In genomic region chr5:122880241-122880980, GRCm38 (mm10) we compare ENCODE assay signal across 14 mouse cellular contexts. TPM values are rescaled to one million over a fixed set of nuclear protein-coding genes. Genes with fewer than 3 reads are reported as not detected.
DNase-seq lines count a peak whose midpoint lies in the region; ATAC-seq and TF ChIP-seq lines count a peak whose summit lies in the region.
"Had no signal": no experiment of that assay in that cellular context is flagged by ENCODE, and none has a peak within 500 bp of the region (broad histone marks: within the 10 kb centered on the region; RNA-seq: fewer than 3 reads in every experiment).

No protein-coding gene starts in this region.

- ATAC-seq in forebrain, embryonic 13.5 days = no peak
- no peak for ATAC-seq in forebrain, embryonic 14.5 days
- ATAC-seq in kidney, postnatal 0 days (replicated peaks; ENCODE audit: low FRiP score, low read depth) = 0 out of 2 replicates have a peak, but pooled peaks have one; percentile 22

- intact Hi-C loops in gastrocnemius, postnatal 14 days (cut with DNase I; ENCODE audit: low total_unique reads) = no loop called here

- TF ChIP-seq CTCF in kidney, postnatal 0 days (IDR thresholded peaks at IDR 0.05; ENCODE audit: low read depth) = no peak
- no peak for TF ChIP-seq CTCF in E14TG2a.4 (conservative IDR thresholded peaks at IDR 0.05; ENCODE audit: low read length)

- H3K4me2 ChIP-seq in forebrain, embryonic 13.5 days = no peak overlapping the region
- no peak overlapping the region for H3K4me2 ChIP-seq in forebrain, embryonic 14.5 days (ENCODE audit: low read length)
- H3K4me2 ChIP-seq in kidney, postnatal 0 days (ENCODE audit: low read length) = no peak overlapping the region
- H3K4me2 ChIP-seq: forebrain, embryonic 15.5 days; heart, embryonic 12.5 days; hindbrain, embryonic 13.5 days; intestine, embryonic 15.5 days had no signal

- no peak for DNase-seq in forebrain, embryonic 14.5 days (ENCODE audit: low spot score)
- no peak for DNase-seq in kidney, postnatal 0 days (ENCODE audit: low spot score)
- no peak for DNase-seq in kidney, postnatal 14 days
- DNase-seq in ZHBTc4 (ENCODE audit: low read depth, low spot score) = peak; percentile 51
- DNase-seq in gastrocnemius, postnatal 14 days = no peak

- no peaks in the 10 kb centered on the region for H3K27me3 ChIP-seq in forebrain, embryonic 13.5 days
- no peaks in the 10 kb centered on the region for H3K27me3 ChIP-seq in forebrain, embryonic 14.5 days (replicated peaks; ENCODE audit: control insufficient read depth, insufficient read depth, low read length)
- no peaks in the 10 kb centered on the region for H3K27me3 ChIP-seq in kidney, postnatal 0 days (ENCODE audit: insufficient read depth, low read length)
- no peaks in the 10 kb centered on the region for H3K27me3 ChIP-seq in E14TG2a.4 (ENCODE audit: insufficient read depth, low read length)
- H3K27me3 ChIP-seq: forebrain, embryonic 15.5 days; heart, embryonic 12.5 days; hindbrain, embryonic 13.5 days; intestine, embryonic 15.5 days had no signal

- 0 out of 2 replicates have a peak overlapping the region, but pooled peaks have one; percentile 3 for H3K9ac ChIP-seq in forebrain, embryonic 13.5 days
- no peak overlapping the region for H3K9ac ChIP-seq in forebrain, embryonic 14.5 days (ENCODE audit: low read length)
- H3K9ac ChIP-seq in kidney, postnatal 0 days (ENCODE audit: low read depth, low read length) = no peak overlapping the region
- H3K9ac ChIP-seq: forebrain, embryonic 15.5 days; heart, embryonic 12.5 days; hindbrain, embryonic 13.5 days; intestine, embryonic 15.5 days had no signal

- peaks cover 69% of the 10 kb centered on the region for H3K36me3 ChIP-seq in forebrain, embryonic 13.5 days (ENCODE audit: poor library complexity, severe bottlenecking)
- peaks cover 73% of the 10 kb centered on the region for H3K36me3 ChIP-seq in forebrain, embryonic 14.5 days (ENCODE audit: control insufficient read depth, insufficient read depth, low read length)
- H3K36me3 ChIP-seq in kidney, postnatal 0 days (ENCODE audit: insufficient read depth, low read length) = peaks cover 25% of the 10 kb centered on the region
- H3K36me3 ChIP-seq in E14TG2a.4 (ENCODE audit: insufficient read depth, low read length) = peaks cover 85% of the 10 kb centered on the region

- H3K27ac ChIP-seq in forebrain, embryonic 13.5 days = no peak overlapping the region
- no peak overlapping the region for H3K27ac ChIP-seq in forebrain, embryonic 14.5 days (ENCODE audit: low read depth, low read length)
- H3K27ac ChIP-seq in kidney, postnatal 0 days = no peak overlapping the region
- H3K27ac ChIP-seq: embryonic facial prominence, embryonic 10.5 days; forebrain, embryonic 15.5 days; heart, adult 2 months; hindbrain, embryonic 13.5 days; intestine, embryonic 15.5 days had no signal

- no peaks in the 10 kb centered on the region for H3K9me3 ChIP-seq in forebrain, embryonic 13.5 days (replicated peaks)
- no peaks in the 10 kb centered on the region for H3K9me3 ChIP-seq in forebrain, embryonic 14.5 days (replicated peaks; ENCODE audit: control insufficient read depth, low read length)
- no peaks in the 10 kb centered on the region for H3K9me3 ChIP-seq in kidney, postnatal 0 days (replicated peaks; ENCODE audit: low read length)
- no peaks in the 10 kb centered on the region for H3K9me3 ChIP-seq in E14TG2a.4 (ENCODE audit: low read length)
- H3K9me3 ChIP-seq: embryonic facial prominence, embryonic 10.5 days; forebrain, embryonic 15.5 days; G1E; heart, embryonic 12.5 days; hindbrain, embryonic 13.5 days; intestine, embryonic 15.5 days had no signal

- WGBS in forebrain, embryonic 13.5 days = 94% methylated on average over 37 of the region's 37 CpGs
- 94% methylated on average over 37 of the region's 37 CpGs for WGBS in forebrain, embryonic 14.5 days
- 85% methylated on average over 37 of the region's 37 CpGs for WGBS in kidney, postnatal 0 days

- H3K4me3 ChIP-seq in forebrain, embryonic 13.5 days = no peak overlapping the region
- no peak overlapping the region for H3K4me3 ChIP-seq in forebrain, embryonic 14.5 days (ENCODE audit: low read depth, low read length)
- H3K4me3 ChIP-seq in kidney, postnatal 0 days (replicated peaks; ENCODE audit: low read depth, low read length) = no peak overlapping the region
- H3K4me3 ChIP-seq in E14TG2a.4 (replicated peaks; ENCODE audit: low read length) = peak overlapping the region; percentile 69
- H3K4me3 ChIP-seq: embryonic facial prominence, embryonic 10.5 days; forebrain, embryonic 15.5 days; heart, adult 2 months; heart, embryonic 12.5 days; hindbrain, embryonic 13.5 days; intestine, embryonic 15.5 days had no signal

- H3K4me1 ChIP-seq in forebrain, embryonic 13.5 days = 0 out of 2 replicates have a peak, but pooled peaks cover 4% of the 10 kb centered on the region
- no peaks in the 10 kb centered on the region for H3K4me1 ChIP-seq in forebrain, embryonic 14.5 days (ENCODE audit: control insufficient read depth, insufficient read depth, low read length)
- peaks cover 15% of the 10 kb centered on the region; the same call in 1 of the 2 replicates for H3K4me1 ChIP-seq in kidney, postnatal 0 days (replicated peaks; ENCODE audit: insufficient read depth, low read length)
- peaks cover 49% of the 10 kb centered on the region for H3K4me1 ChIP-seq in E14TG2a.4 (replicated peaks; ENCODE audit: low read depth, low read length)
- H3K4me1 ChIP-seq: embryonic facial prominence, embryonic 10.5 days had no signal

RNA-seq across cellular contexts. Expression of gene Rnf34, which starts 30.6 kb away (rescaled TPM):
- polyA plus RNA-seq in forebrain, embryonic 13.5 days (2015; fragmentation: Nextera tagmentation; extraction: Ambion mirVana) = 51.9 and 56.0 TPM in 2 replicates
- 48.9 and 54.3 TPM in 2 replicates for polyA plus RNA-seq in forebrain, embryonic 14.5 days (2014; fragmentation: Nextera tagmentation; extraction: Ambion mirVana)
- 33.3 and 33.9 TPM in 2 replicates for polyA plus RNA-seq in kidney, postnatal 0 days (2015; fragmentation: Nextera tagmentation; extraction: Ambion mirVana)
- total RNA-seq in gastrocnemius, postnatal 14 days (2021) = 10 to 100 TPM; 14.9 to 17.6 TPM

RNA-seq across cellular contexts. Expression of gene Anapc5, which starts 59.3 kb away (rescaled TPM):
- 552 and 565 TPM in 2 replicates for polyA plus RNA-seq in forebrain, embryonic 13.5 days (2015; fragmentation: Nextera tagmentation; extraction: Ambion mirVana)
- polyA plus RNA-seq in forebrain, embryonic 14.5 days (2014; fragmentation: Nextera tagmentation; extraction: Ambion mirVana) = 484 and 553 TPM in 2 replicates
- polyA plus RNA-seq in kidney, postnatal 0 days (2015; fragmentation: Nextera tagmentation; extraction: Ambion mirVana) = 258 and 302 TPM in 2 replicates
- total RNA-seq in gastrocnemius, postnatal 14 days (2021) = 100 to 1,000 TPM; 140 to 150 TPM
